Mouse (Mus musculus) heart, embryonic 14.5 days (tissue): ENCODE measurements around the gene Crybg1. TPM values are rescaled to one million over a fixed set of nuclear protein-coding genes. Genes with fewer than 3 reads are reported as not detected.

Source experiments
- ATAC-seq: fragments of 200-750 bp; cut with Nextera tagmentation; 2 replicates; pipeline ENCODE4 v1.8.0; 2017; ENCODE audit warnings: low read depth, moderate TSS enrichment; ENCODE audit not compliant: insufficient number of reproducible peaks, insufficient read depth, low FRiP score
- H3K27ac ChIP-seq, 2 experiments: fragments of 200-500 bp in 1 of 2; fragments of 300-500 bp in 1 of 2; sonication (generic) in 1 of 2; replicated peaks in 1 of 2; 2 replicates each; pipeline ENCODE4 v1.5.1; 2012 to 2014; ENCODE audit warnings: low read depth in 2 of 2, low read length in 2 of 2, control low read depth in 1 of 2, mild to moderate bottlenecking in 1 of 2, mixed read lengths in 1 of 2; ENCODE audit not compliant: control insufficient read depth in 1 of 2, insufficient read depth in 1 of 2
- H3K27me3 ChIP-seq: fragments of 300-500 bp; sonication (generic); 2 replicates; pipeline ENCODE4 v1.6.1; 2014; ENCODE audit warnings: mild to moderate bottlenecking, low read length, control low read depth; ENCODE audit not compliant: control insufficient read depth, insufficient read depth
- H3K36me3 ChIP-seq: fragments of 300-500 bp; sonication (generic); 2 replicates; pipeline ENCODE4 v1.6.1; 2014; ENCODE audit warnings: mild to moderate bottlenecking, control low read depth, low read length, mixed read lengths; ENCODE audit not compliant: control insufficient read depth, insufficient read depth
- H3K4me1 ChIP-seq, 2 experiments: fragments of 200-500 bp in 1 of 2; fragments of 300-500 bp in 1 of 2; sonication (generic) in 1 of 2; 2 replicates each; pipeline ENCODE4 v1.6.1; 2012 to 2014; ENCODE audit warnings: low read length in 2 of 2, control low read depth in 1 of 2, mixed read lengths in 1 of 2; ENCODE audit not compliant: control insufficient read depth in 2 of 2, insufficient read depth in 2 of 2
- H3K4me2 ChIP-seq: fragments of 300-500 bp; sonication (generic); 2 replicates; pipeline ENCODE4 v1.6.1; 2014; ENCODE audit warnings: mild to moderate bottlenecking, low read length
- H3K4me3 ChIP-seq, 2 experiments: fragments of 200-500 bp in 1 of 2; fragments of 300-500 bp in 1 of 2; sonication (generic) in 1 of 2; 2 replicates each; pipeline ENCODE4 v1.5.1; 2012 to 2014; ENCODE audit warnings: low read length in 2 of 2, mild to moderate bottlenecking in 2 of 2, control low read depth in 1 of 2, low read depth in 1 of 2, moderate library complexity in 1 of 2; ENCODE audit not compliant: control insufficient read depth in 1 of 2, insufficient read depth in 1 of 2
- H3K9ac ChIP-seq: fragments of 300-500 bp; sonication (generic); 2 replicates; pipeline ENCODE4 v1.6.1; 2014; ENCODE audit warnings: mild to moderate bottlenecking, low read length
- H3K9me3 ChIP-seq: fragments of 300-500 bp; sonication (generic); 2 replicates; pipeline ENCODE4 v1.6.1; 2016; ENCODE audit warnings: low read length, control low read depth; ENCODE audit not compliant: control insufficient read depth
- WGBS: fragments of 180-500 bp; shearing (Covaris S2); extraction: QIAGEN DNeasy Blood & Tissue Kit; methylation state at CpG from one replicate; pipeline ENCODE4 v1.1.7; 2014; 5-methylcytosine and 5-hydroxymethylcytosine counted together
- polyA plus RNA-seq: library from polyadenylated mRNA; unstranded; fragments of >200 nt; fragmentation: Nextera tagmentation; extraction: Ambion mirVana; gene quantifications from 2 replicates; pipeline ENCODE4 v1.2.1, GENCODE M21; 2014

Gene Crybg1
- polyA plus RNA-seq, 1 experiment from 2014 or later, result 0.16 TPM

DNA sequence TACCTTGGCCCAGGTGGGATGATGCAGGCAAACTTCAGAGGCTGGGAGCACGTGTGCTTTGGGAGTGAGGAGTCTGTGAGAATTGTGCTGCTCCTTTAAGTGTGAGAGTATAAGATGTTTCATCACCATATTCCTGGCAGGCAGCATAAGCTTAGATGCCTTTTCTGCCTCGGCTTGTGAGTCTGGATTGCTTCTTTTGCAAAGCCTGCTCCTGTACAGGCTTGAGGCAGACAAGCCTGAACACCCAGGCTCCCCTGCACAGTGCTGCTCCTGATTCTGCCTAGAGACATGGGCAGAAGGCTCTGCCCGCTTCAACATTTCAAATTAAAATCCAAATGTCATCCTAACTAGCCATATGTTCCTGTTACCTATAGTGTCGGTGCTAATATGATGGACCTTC lies 128.5 kb downstream of the Crybg1 start:
- no peaks in the 10 kb centered on the region for H3K36me3 ChIP-seq
- no peak overlapping the region for H3K27ac ChIP-seq
- no peak for ATAC-seq
- no peak overlapping the region for H3K4me2 ChIP-seq
- H3K9ac ChIP-seq, result no peak overlapping the region
- no peaks in the 10 kb centered on the region for H3K4me1 ChIP-seq
- 63% methylated on average over 4 of the region's 4 CpGs for WGBS
- no peaks in the 10 kb centered on the region for H3K27me3 ChIP-seq
- no peaks in the 10 kb centered on the region for H3K9me3 ChIP-seq
- H3K4me3 ChIP-seq, result no peak overlapping the region

DNA sequence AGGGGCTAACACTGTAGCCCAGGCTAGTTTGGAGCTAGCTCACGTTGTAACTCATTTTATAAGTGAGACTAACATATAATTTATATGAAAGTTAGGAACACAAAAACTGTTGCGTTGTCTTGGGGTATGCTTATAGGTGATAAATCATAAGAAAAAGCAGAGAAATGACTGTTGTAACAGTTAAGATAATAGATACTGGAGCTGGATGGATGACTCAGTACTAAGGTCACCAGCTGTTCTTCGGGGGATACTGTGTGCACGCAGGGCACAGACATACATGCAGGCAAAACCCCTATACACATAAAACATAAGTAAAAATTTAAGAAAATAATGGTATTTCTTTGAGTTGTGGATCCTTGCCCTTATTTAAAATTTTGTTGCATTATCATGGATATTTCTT lies 130.1 kb downstream of the Crybg1 start:
- Histone ChIP-seq H3K36me3 (no peaks in the 10 kb centered on the region), H3K27me3 (no peaks in the 10 kb centered on the region), H3K27ac (no peak overlapping the region), H3K4me1 (no peaks in the 10 kb centered on the region), H3K4me2 (no peak overlapping the region), H3K4me3 (no peak overlapping the region), H3K9me3 (no peaks in the 10 kb centered on the region), H3K9ac (no peak overlapping the region)
- no peak for ATAC-seq
- WGBS, result 82% methylated on average over 4 of the region's 4 CpGs

DNA sequence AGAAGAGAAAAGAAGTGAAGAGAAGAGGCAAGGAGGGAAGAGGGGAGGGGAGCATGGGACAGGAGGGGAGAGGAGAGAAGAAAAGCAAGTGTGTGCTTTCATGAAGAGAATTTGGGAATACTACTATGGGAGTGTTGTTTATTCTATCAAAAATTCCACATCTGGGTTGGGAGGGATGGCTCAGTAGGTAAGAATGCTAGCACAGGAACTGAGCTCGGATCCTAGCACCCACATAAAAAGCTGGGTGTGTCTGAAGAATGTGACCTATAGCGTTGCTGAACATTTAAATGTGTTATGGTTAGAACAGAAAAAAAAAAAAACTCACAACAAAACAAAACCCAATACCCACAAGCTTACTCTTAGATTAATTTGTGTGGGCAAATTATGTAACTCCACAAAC lies 133.0 kb downstream of the Crybg1 start:
- 76% methylated on average over 2 of the region's 2 CpGs for WGBS
- H3K36me3 ChIP-seq, result no peaks in the 10 kb centered on the region
- H3K27me3 ChIP-seq, result no peaks in the 10 kb centered on the region
- no peak overlapping the region for H3K4me3 ChIP-seq
- H3K4me2 ChIP-seq, result no peak overlapping the region
- H3K9me3 ChIP-seq, result no peaks in the 10 kb centered on the region
- no peaks in the 10 kb centered on the region for H3K4me1 ChIP-seq
- H3K9ac ChIP-seq, result no peak overlapping the region
- no peak for ATAC-seq
- no peak overlapping the region for H3K27ac ChIP-seq

DNA sequence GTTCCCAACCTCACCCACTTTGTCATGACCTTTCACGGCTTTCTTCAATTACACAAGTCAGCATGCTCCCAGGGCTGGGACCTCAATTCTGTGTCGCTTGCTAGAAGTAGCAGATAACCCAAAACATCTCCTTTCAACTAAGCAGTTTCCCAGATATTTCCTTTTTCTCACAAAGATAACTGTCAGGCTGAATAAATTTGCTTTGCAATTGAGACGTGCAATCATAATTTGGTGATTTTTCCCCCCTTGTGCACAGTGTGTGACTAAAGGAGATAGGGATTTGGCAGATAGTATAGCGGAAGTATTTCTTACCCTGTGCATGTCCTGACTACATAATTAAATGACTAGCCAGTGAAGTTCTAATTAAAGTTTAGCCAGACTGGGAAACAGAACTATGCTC lies 134.8 kb downstream of the Crybg1 start:
- Histone ChIP-seq H3K27me3 (no peaks in the 10 kb centered on the region), H3K9me3 (no peaks in the 10 kb centered on the region), H3K9ac (no peak overlapping the region), H3K4me3 (no peak overlapping the region), H3K36me3 (no peaks in the 10 kb centered on the region), H3K4me2 (no peak overlapping the region), H3K27ac (no peak overlapping the region), H3K4me1 (no peaks in the 10 kb centered on the region)
- WGBS, result 58% methylated on average over 4 of the region's 4 CpGs
- no peak for ATAC-seq

DNA sequence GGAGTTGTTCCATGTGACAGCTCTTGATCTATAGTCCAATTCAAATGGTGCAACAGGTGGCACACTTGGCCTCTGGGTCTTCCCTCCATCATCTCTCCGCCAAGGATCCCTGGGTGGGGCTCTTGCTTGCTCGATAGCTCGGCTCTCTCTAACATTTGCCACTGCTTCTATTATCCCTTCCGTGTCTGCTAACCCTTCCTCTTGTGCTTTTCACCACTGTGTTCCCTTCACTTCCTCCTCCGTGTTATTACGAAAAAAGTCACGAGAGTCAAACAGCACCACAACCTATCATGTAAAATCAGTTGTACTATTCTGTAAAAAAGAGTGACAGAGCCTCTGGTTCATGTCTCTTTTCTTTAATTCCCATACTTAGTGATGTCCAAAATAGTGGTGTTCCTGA lies 137.2 kb downstream of the Crybg1 start:
- no peaks in the 10 kb centered on the region for H3K36me3 ChIP-seq
- H3K27ac ChIP-seq, result no peak overlapping the region
- ATAC-seq, result no peak
- WGBS, result 76% methylated on average over 7 of the region's 7 CpGs
- no peak overlapping the region for H3K4me2 ChIP-seq
- peaks cover 11% of the 10 kb centered on the region for H3K27me3 ChIP-seq
- H3K9me3 ChIP-seq, result no peaks in the 10 kb centered on the region
- H3K4me1 ChIP-seq, result no peaks in the 10 kb centered on the region
- H3K4me3 ChIP-seq, result no peak overlapping the region
- no peak overlapping the region for H3K9ac ChIP-seq

DNA sequence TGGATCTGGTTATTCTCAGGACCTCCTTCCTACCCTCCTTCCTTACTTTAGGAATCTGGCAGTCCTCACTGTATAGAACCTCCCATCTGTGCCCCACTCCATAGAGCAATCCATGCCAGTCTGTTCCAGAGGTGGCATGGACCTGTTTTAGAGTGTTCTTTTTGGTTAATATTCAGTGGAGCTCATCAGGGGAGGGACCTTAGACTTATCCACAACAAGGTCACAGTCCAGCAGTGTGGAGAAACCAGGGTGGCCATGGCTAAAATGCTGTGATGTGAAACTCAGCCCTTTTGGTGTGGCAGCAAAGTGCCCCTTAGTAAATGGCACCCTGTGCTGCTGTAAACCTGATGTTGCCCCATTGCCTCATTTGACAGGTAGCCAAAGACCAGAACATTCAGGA lies 139.8 kb downstream of the Crybg1 start:
- Histone ChIP-seq H3K36me3 (no peaks in the 10 kb centered on the region), H3K9ac (no peak overlapping the region), H3K27ac (no peak overlapping the region), H3K4me3 (no peak overlapping the region), H3K9me3 (no peaks in the 10 kb centered on the region), H3K4me2 (no peak overlapping the region), H3K4me1 (peaks cover 2 to 17% of the 10 kb centered on the region in 2 experiments), H3K27me3 (peaks cover 37% of the 10 kb centered on the region)
- ATAC-seq, result no peak

DNA sequence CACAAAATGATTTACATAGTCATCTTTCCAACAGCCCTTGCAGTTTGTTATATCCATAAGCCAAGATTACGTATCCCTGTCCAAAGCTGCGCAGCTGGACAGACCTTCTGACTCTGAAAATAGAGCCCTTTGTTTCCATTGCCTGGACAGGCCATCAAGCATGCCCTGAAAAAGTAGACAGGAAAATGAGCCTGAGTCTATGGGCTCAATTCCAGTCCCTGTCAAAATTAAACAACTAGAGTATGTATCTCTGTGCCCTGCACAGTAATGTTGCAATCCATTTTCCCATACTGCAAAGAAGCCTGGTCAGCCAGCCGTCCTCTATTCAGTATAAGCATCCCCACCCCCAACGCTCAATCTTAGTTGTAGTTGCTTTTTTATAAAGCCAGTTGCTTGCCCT lies 141.8 kb downstream of the Crybg1 start:
- Histone ChIP-seq H3K4me1 (peaks cover 2 to 17% of the 10 kb centered on the region in 2 experiments), H3K9ac (no peak overlapping the region), H3K27ac (no peak overlapping the region), H3K36me3 (no peaks in the 10 kb centered on the region), H3K27me3 (peaks cover 57% of the 10 kb centered on the region), H3K9me3 (no peaks in the 10 kb centered on the region), H3K4me3 (no peak overlapping the region), H3K4me2 (no peak overlapping the region)
- WGBS, result 76% methylated on average over 4 of the region's 4 CpGs
- ATAC-seq, result no peak
